Mouse (Mus musculus) spleen, postnatal 4 days (tissue): ENCODE measurements at regions not wholly inside any gene's neighbourhood (a gene's known extent, or its start where the extent isn't known, plus 50 kb on each side); places are given as distances from the start of the nearest gene placed in this dataset.

Experiments
- DNase-seq, 2 experiments: peaks; one replicate each; pipeline ENCODE4 v3.0.0; 2022; ENCODE audit warnings: low spot score in 2 of 2

GRCm38 (mm10) chr9:40617676-40618062 lies 52.7 kb upstream of the Gm21915 start:
- no peak for DNase-seq

DNA sequence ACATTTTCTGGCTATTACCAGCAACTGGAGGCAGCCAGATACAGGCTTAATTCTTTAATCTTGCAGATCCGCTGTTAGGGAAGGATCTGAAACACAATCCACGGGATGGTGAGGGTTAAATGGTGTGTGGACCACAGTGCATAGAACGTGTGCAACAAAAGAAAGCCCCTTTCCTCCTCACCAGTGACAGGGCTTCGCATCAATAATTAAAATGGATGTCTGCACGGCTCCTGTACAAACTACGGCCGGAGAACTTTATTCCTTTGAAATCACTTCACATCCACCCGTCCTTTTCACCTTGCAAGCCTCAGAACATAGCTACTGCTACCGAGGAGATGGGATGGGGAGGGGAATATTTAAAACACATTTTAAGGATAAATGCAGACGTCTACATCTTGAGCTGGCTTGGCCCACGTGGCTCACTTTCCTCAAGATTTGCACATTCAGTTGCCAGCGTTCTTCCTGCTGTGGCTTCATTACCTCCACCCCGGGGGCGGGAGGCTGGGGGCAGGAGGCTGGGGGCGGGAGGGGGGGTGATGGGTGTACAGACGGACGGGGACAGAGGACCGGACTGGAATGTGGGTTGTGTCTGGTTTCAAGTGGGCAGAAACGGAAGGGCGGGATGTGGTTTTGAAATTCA lies 53.3 kb upstream of the Gm21915 start:
- no peak for DNase-seq

DNA sequence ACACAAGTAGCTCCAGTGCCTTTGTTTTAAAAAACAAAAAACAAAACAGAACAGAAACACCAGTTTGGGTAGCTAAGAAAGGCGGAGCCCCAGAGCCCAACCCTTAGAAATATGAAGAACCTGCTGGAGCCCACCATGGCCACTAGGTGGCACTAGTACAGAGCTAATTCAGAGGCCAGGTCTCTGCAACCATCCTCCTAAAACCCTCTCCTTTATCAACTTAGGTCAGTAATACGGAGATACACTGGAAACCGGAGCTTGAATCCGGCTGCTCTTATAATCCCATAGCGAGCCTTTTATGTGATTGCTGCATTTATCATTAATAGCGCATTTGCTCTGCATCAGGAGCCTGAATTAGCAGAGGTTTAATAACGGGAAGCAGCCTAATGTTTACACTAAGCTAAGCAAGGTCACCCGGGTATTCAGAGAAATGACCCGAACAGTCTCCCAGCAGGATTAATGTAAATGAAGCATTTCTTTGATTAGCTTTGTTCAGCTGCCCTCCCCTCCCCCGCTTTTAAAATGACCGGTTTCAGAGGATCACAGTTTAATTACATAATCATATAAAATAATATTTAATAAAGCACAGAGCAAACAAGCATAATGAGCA lies 53.9 kb upstream of the Gm21915 start:
- DNase-seq, result peak; percentile 57 to 82

GRCm38 (mm10) chr9:40615891-40616290 lies 54.5 kb upstream of the Gm21915 start:
- DNase-seq, result no peak

- peak in 1 of 2 experiments; percentile 20 for DNase-seq
Observed at GRCm38 (mm10) chr9:40614071-40614470, 56.3 kb upstream of the Gm21915 start.

DNA sequence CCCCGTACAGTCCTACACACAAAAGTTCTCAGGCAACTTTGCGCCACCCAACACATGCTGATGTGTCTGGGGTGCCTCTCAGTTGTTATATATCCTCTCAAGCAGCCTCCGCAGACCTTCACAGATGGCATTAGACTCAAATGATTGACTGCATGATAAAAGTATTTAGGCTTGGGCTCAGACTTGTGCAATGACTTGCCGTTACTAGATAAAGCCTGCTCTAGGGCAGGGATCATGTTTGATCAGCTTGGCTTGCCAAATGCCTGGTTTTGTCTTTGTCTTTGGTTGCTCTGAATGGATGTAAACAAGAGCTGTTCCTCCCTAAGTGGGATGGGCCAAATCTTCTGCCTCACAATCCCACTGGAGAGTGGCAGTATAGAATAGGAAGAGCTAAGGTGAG lies 57.2 kb upstream of the Gm21915 start:
- no peak for DNase-seq

GRCm38 (mm10) chr9:40612755-40613154 lies 57.7 kb upstream of the Gm21915 start:
- no peak for DNase-seq

DNA sequence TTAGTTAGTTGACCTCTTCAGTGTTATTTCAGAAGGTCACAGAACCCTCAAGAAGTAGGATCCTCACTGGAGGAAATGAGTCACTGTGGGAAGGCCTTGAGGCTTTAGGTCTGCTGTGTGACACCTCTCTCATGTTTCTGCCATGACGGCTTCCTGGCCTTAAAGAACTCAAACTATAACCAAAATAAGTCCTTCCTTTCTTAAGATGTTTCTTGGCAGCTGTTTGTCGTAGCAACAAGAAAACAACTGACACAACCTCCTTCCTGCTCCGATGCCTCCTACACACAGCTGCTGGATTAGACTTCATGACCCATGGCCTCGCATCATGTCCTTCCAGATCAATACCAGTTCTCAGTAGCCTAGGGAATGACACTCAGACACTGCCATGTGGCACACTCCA lies 58.1 kb upstream of the Gm21915 start:
- no peak for DNase-seq

DNA sequence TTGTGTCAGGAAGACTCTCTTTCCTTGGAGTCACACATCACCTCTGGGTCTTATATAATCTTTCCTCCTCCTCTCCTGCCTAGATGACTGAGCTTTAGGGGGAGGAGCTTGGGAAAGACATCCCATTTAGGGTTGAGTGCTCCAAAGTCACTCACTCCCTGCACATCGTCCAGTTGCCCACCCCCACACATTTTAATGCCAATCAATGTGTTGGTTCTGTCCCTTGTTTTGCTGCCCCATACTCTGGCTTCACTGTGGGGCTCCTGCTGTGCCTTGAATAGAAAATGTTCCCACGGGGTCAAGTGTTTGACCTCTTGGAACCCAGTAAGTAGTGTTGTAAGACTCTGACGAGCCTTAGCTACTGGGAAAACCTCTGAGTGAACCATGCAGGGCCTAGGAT lies 58.8 kb upstream of the Gm21915 start:
- no peak for DNase-seq

- DNase-seq, result no peak
Observed at GRCm38 (mm10) chr9:40608596-40608995, 61.8 kb upstream of the Gm21915 start.

DNA sequence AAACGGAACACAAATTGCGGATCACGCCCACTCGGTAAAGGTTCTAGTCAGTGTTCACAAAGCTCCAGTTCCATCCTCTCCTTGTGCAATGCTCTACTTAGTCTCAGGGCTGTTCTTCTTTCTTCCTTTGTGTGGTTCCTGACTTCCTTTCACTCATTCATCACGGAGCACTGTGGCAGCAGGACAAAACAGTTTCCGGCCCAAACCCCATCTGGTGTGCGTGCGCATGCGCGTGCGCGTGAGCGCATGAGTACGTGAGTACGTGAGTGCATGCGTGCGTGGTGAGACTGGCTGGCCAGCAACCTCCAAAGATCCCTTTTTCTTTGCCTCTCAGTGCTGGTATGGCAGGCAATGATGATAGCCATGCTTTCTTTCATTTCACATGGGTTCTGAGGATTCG lies 62.5 kb upstream of the Gm21915 start:
- no peak for DNase-seq

DNA sequence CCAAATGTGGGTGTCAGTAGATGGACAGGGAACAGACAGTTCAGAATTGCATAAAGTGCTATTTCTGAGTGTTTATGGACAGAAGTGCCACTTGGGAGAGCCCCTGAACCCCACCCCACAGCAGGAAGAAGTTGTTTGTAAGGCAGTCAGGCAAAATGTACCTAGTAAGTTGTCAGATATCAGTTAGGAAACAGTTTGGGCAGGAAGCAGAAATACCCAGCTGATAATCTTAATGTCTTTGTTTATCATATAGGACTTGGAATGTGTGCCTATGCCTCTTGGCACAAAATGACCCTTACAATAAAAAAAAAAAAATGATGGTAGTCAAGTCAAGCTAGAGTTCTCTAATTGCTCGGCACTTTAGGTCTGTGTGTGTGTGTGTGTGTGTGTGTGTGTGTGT lies 66.9 kb upstream of the Gm21915 start:
- no peak for DNase-seq

GRCm38 (mm10) chr9:40598431-40598831 lies 67.2 kb upstream of the Gramd1b start:
- DNase-seq, result no peak

GRCm38 (mm10) chr9:40587421-40587820 lies 56.2 kb upstream of the Gramd1b start:
- no peak for DNase-seq

GRCm38 (mm10) chr9:40586581-40586980 lies 55.4 kb upstream of the Gramd1b start:
- no peak for DNase-seq

DNA sequence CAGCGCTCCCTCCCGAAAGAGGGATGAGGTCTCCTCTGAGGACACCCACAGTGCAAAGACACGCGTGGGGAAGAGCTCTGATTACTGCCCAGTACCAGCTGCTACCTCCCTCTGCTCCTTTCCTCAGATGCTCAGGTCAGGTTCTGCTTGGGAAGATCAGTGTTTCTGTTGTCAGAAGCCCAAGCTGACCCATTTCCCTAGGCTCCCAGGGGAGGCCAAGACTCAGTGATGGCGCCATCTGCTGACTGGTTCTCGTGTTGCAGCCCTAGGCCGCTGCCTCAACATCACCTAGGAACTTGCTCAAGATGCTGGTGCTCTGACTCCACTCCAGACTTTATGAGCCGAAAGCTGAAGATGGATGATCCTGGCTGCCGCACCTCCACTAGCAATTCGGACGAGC lies 52.4 kb upstream of the Gramd1b start:
- peak; percentile 58 to 85 for DNase-seq

DNA sequence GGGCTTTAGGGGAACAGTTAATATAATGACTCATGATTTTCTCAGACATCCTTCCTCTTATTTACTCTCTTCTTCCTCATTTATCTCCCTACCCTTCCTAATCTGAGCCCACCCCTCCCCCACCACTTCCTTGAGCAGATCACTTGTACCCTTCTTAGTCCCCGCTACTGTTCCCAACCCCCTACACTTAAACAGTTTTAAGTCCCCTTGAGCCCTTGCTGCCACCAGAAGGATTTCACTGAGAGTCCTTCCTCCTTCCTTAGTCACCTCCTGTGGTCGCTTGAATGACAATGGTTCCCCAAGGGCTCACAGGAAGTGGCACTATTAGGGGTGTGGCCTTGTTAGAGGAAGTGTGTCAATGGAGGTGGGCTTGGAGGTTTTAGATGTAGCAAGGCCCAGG lies 50.7 kb upstream of the Gramd1b start:
- peak; percentile 32 to 65 for DNase-seq
